Mouse (Mus musculus): Measurements from ENCODE around the gene Dnaja2. TPM values are rescaled to one million over a fixed set of nuclear protein-coding genes. Genes with fewer than 3 reads are reported as not detected.

Gene Dnaja2
- polyA plus RNA-seq, 1 experiment: 128 TPM

DNA sequence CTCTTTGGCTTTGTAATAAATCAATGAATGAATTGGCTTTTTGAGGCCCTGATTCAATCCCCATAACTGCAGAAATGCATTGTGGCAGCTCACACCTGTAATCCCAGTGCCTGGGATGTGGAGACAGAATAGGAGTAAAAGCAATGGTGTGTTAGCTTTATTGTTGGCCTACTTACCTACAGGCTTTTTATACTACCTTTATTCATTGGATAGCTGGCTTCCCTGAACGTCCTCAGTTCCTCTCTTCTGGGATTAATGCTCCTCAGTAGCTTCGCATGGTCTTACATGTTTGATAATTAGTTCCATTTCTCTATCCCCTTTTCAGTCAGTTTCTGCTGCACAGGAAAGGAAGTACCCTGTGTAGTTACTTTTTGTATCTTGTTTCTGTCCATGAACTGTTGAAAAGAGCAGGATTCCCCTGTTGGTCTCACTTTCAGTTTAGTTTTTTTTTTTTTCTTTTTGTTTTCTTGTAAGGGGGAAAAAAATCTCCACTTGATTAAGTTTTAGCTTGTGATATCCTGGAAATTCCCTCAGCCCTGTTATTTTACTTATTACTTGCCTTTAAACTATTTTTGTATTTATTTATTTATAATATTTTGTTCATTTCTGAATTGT is 1.9 kb upstream of the Dnaja2 start:
- no peak for DNase-seq (ENCODE audit: extremely low spot score in 1 of 2, low spot score in 1 of 2)

DNA sequence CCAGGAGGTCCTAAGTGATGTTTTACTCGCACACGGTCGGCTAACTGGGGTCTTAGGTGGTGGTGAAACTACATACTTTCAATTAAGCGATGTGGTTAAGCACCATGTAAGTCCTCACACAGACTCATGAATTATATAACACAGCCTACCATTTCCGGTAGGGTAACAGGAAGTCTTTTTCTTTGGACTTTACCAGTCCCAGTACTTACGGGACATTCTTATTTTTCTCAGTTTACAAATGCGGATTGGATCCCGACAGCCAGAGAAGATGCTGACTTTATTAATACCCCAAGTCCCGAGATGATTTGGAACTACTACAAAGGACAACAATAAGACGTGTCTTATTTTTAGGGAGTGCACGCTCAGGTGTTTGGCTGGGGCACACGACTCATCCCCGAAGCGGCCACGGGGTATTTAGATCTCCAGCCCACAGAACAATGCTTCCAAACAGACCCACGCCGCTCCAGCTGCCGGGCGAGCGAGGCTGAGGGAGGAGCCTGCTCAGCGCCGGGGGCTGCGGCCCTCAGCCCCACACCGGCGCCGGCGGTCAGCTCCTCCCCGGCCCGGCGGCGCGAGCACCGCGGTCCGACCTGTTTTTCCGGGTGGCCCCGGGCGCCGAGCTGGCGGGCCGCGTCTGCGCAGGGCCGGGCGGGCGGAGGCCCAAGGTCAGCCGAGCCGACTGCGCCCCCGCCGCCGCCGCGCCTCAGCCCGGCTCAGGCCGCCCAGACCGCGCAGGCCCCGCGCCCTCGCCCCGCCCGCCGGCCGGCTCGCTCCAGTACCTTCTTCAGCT is 558 bp downstream of the Dnaja2 start:
- DNase-seq (ENCODE audit: extremely low spot score in 1 of 2, low spot score in 1 of 2): peak in 1 of 2 experiments; percentile 46

DNA sequence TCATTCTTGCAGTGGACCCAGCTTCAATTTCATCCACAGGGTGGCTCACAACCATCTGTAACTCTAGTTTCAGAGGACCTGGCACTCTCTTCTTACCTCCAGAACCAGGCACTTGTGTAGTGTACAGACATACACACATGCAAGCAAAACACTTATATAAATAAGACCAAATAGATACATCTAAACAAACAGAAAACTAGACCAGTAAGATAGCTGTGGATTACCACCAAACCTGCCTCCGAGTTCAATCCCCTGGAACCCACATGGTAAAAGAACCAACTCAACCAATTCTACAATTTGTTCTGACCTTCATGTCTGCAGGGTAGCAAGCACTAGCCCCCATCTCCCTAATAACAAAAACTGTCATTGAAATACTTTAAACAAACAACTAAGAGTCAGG is 3.2 kb downstream of the Dnaja2 start:
- DNase-seq (ENCODE audit: extremely low spot score in 1 of 2, low spot score in 1 of 2): no peak

DNA sequence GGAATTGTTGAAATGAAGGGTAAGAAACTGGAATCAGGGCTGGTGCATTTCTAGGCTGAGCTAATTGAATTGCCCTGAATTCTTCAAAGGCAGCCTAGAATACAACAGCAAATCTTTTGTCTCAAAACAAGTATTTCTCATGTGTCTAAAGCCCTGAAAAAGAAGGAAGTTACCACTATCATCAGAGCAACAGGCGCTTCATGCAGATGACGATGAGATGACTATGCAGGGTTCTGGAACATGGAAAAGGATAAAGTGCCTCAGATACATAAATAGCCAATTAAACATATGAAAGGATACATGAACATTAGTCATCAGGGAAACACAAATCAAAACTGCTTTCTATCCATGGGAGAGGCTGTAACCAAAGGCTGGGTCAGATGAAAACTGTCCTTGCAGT is 18.8 kb downstream of the Dnaja2 start:
- no peak for DNase-seq (ENCODE audit: extremely low spot score in 1 of 2, low spot score in 1 of 2)

DNA sequence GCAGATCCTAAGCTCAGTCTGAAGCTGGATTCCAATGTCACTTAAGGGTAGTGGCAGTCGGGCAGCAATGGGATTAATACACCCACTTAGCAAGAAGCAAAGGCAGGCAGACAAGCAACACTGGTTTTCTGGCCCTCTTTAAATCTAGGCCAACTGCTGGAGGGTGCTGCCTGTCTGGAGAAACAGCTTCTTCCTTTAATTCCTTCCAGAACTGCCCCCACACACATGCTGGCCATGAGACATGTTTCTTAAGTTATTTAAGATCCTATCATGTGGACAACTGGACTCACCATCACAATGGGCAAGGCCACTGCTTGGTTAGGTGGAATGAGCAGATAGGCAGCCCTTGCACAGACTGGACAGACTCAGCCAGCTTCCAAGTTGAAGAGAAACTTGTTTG is 21.0 kb downstream of the Dnaja2 start:
- DNase-seq (ENCODE audit: extremely low spot score in 1 of 2, low spot score in 1 of 2): peak; percentile 41 to 47

DNA sequence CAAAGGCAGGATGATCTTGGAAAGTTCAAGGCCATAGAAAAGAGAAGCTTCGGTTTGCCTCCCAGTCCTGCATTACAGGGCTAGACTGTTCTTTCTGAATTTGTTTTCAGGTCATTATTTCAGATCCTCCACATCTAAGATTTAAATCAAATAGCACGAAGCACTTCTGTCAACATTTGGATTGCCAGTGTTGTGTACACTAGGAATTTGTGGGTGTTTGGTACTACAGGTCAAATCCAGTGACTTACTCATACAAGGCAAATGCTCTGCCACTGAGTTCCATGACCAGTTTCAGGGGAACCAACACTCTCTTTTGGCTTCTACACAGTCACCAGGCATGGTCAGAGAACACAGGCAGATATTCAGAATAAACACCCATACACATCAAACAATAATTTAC is 21.7 kb downstream of the Dnaja2 start:
- DNase-seq (ENCODE audit: extremely low spot score in 1 of 2, low spot score in 1 of 2): no peak

DNA sequence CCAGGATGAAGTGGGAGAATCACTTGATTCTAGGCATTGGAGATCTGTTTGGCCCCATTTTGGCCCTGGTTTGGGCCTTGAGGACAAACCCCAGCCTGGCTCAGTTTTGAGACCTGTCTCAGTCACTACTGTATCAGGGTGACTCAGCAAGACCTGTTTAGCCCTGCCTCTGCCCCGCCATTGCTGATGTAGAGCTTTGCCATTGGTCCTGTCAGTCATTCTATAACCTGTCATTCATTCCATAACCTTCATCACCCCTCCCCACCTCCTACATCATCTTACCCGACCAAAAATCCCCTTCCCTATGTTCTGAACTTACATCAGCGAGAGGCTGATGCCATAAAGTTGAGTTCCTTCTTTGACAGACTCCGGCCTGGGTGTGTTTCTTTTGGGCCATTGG is 22.3 kb downstream of the Dnaja2 start:
- DNase-seq (ENCODE audit: extremely low spot score in 1 of 2, low spot score in 1 of 2): no peak

DNA sequence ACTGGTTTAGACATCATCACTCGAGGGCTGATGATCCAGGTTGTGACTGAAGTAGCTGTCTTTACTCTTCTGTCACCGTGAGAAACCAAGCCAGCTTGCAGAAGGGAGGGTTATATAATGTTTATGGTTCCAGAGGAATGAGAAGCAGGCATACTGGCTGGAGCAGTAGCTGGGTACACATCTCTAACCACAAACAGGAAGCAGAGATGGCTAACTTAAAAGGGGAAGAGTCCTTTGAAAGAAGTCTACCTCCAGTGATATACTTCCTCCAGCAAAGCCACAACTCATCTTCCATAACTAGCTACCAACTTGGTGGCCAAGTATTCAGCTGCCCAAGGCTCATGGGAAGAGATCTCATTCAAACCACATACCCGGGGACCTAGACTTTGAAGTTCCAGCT is 23.7 kb downstream of the Dnaja2 start:
- peak in 1 of 2 experiments; percentile 8 for DNase-seq (ENCODE audit: extremely low spot score in 1 of 2, low spot score in 1 of 2)

DNA sequence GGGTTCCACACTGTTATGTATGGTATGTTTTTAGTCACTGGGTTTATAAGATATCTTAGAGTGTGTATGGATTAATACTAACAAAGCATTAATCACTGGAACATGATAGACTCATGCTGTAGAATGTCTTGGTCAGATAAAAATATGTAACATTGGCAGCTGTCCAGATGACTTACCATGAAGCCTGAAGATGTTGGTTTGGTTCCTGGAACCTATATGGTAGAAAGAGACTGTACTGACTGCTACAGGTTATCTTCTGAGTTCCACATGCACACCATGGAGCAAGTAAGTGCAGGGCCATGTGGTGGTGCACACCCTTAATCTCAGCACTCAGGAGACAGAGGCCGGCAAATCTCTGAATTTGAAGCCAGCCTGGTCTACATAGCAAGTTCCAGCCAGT is 24.4 kb downstream of the Dnaja2 start:
- DNase-seq (ENCODE audit: extremely low spot score in 1 of 2, low spot score in 1 of 2): no peak

DNA sequence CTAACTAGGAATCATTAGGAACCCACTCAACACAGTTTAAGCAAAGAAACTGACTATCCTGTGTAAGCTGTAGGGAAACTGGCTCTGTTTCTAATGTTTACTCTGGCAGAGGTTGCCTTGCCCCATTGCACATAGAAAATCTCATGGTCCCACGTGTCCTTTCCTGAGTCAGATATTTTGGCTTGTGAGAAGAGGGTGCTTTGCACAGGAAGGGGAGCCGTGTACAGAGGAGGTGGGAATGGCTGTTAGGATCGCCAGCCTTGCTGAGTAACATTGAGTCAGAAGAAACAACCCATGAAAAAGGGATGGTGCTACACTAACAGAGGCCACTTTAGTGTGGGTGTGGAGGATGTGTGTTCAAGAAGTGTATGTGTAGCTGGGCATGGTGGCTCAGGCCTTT is 26.2 kb downstream of the Dnaja2 start:
- no peak for DNase-seq (ENCODE audit: extremely low spot score in 1 of 2, low spot score in 1 of 2)

DNA sequence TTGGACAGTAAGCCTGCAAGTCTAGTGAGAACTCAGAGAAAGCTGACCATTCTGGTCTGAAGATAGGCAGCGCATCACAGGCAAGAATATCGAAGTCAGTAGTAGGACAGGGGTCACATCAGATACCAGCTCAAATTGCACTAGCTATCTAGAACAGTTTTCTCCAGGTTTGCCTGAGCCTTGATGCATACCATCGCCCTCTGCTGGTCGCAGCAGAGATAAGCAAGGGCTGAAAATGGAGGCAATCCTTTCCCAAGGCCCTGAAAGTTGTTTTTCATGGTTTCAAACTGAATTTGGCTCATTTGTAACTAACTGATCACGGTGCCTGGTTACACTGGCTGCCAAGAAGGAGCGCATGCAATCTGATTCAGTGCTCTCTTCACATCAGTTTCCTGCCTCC is 29.0 kb downstream of the Dnaja2 start:
- peak in 1 of 2 experiments; percentile 84 for DNase-seq (ENCODE audit: extremely low spot score in 1 of 2, low spot score in 1 of 2)

DNA sequence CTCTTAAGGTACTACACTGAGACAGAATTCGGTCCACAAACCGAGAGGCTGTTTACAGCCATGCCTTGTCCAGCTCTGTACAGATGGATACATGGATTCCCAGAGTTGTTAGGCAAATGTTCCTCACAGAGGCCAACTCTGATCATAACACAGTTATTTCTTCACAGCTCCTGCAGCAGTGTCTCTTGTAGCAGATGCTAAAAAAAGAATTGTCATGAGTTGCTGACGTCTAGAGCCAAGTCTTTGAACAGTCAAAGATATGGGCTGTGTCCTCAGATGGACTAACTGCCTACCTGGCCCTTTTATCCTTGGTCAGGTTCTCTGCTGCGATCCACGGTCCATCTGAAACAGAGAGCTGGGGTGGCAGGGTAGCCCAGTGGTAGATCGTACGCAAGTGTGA is 31.1 kb downstream of the Dnaja2 start:
- peak in 1 of 2 experiments; percentile 42 for DNase-seq (ENCODE audit: extremely low spot score in 1 of 2, low spot score in 1 of 2)

DNA sequence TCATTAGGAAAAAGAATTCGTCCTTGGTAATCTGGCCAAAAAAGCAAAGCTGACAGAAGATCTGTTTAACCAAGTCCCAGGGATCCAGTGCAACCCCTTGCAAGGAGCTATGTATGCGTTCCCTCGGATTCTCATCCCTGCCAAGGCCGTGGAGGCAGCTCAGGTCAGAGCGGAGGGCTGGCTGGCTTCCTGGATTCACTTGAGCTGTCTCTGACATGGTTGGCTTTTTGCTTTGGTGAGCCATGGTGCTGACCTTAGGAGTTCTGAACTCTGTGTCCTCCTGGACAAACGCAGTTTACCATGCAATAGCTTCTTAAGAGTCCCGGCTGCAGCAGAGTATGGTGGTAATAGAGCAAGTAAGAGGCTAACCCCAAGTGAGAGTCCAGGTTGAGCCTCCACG is 33.8 kb downstream of the Dnaja2 start:
- DNase-seq (ENCODE audit: extremely low spot score in 1 of 2, low spot score in 1 of 2): no peak

DNA sequence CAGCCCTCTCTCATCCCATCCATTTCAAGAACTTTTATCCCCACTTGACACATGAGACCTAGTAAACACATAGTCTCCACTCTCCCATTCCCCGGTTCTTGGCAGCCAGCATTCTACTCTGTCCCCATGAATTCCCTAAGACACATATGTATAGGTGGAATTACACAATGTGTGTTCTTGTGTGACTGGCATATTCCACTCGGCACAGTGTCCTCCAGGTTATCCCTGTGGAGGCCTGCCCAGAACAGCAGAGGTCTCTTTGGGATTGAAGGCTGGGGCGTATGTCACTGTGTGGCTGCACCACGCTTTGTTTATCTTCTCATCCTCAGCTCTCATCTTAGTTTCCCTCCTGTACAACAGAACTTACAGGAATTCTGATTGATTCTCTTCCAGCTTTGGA is 34.6 kb downstream of the Dnaja2 start:
- DNase-seq (ENCODE audit: extremely low spot score in 1 of 2, low spot score in 1 of 2): no peak

DNA sequence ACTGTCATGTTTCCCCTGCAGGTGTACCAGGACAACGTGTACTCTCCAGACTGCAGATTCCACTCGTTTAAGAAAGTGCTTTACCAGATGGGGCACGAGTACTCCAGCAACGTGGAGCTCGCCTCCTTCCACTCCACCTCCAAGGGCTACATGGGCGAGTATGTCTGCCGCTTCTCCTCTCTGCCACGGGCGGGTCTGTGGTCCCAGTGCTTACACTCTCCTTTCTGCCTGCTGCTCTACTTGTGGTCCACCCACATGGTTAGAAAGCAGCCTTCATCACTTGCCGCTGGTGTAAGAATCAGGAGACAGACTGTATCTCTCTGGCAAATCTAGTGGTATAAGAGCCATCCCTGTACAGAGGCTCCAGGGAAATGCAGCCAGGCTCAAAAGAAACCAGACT is 37.2 kb downstream of the Dnaja2 start:
- DNase-seq (ENCODE audit: extremely low spot score in 1 of 2, low spot score in 1 of 2): peak; percentile 31 to 71

DNA sequence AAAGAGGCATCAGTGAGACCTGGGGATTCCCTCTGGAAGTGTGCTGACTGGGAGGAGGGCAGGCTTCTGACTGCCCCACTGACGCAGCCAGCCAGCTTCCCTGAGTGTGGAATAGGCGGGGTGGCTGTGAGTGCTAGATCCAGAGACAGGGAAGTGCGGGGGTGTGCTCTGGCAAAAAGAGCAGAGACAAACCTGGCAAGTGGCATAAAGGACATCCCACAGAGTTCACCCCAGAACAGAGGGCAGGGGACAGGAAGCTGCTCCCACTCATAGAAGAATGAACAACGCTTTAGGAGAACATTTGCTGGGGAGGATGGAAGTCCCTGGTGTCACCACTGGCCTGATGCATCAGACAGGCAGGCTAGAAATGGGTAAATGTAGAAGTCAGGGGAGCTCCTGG is 37.8 kb downstream of the Dnaja2 start:
- peak; percentile 50 to 80 for DNase-seq (ENCODE audit: extremely low spot score in 1 of 2, low spot score in 1 of 2)

DNA sequence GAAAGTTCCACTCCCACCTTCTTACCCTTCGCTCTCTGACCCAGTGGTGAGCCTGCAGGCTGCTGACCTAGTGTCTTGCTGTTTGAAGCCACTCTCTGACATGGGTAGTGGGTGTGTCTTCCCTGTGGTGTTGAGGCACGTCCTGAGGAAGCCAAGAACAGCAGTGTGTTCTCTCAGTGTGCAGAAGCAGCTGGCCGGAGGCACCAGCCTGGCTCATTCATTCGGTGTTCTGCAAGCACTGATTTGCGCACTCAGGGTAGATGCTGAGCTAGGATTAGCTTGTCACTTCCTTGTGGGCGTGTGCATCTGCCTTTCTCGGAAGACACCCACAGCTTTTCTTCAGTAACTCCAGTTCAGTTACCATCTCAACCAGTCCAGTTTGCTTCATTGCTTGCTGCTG is 39.8 kb downstream of the Dnaja2 start:
- DNase-seq (ENCODE audit: extremely low spot score in 1 of 2, low spot score in 1 of 2): peak; percentile 83 to 87

DNA sequence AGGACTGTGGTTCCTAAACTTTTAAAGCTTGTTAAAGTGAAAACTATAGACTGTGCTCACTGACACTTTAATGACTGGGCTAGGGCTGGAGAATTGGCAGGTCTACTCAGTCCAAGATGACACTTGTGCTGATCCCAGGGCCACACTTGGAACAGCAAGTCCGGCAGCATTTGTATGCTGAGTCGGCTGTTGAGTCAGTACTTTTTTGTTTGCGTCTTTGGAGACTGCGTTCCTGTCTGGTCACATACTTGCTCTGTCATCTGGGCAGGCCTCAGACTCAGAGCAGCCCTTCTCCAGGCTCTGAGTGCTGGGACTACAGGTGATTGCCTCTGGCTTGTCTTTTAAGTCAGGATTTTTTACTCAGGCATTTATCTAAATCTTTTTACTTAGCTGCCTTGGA is 41.9 kb downstream of the Dnaja2 start:
- no peak for DNase-seq (ENCODE audit: extremely low spot score in 1 of 2, low spot score in 1 of 2)

DNA sequence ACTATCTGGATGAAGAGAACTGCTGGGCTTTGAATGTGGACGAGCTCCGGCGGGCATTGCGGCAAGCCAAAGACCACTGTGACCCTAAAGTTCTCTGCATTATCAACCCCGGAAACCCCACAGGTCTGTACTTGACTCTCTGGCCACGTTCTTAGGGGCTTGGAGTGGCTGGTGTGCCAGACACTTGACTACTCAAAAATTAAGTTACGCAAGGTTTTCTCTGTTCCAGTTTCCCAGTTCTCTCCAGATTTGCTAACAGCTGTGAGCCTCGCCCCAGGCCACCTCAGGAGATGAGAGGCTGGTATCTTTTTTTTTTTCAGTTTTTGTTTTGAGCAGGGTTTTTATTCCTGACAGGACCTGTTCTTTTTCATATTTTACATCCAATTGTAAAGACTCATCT is 42.9 kb downstream of the Dnaja2 start:
- no peak for DNase-seq (ENCODE audit: extremely low spot score in 1 of 2, low spot score in 1 of 2)

DNA sequence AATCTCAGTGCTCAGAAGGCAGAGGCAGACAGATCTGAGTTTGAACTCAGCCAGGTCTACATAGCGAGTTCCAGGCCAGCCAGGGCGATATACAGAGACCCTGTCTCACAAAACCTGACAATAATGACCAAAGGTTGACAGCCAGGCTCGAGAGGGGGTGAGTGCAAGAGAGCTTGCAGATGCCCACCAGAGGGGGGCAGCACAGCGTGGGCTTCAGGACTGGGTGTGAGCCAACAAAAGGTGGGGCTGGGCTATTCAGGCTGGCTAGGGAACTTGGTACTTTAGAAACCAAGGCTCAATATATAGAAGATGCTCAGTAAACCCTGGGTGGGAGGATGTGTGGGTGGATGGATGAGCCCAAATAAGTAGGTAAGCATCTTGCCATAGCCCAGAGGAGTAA is 46.5 kb downstream of the Dnaja2 start:
- DNase-seq (ENCODE audit: extremely low spot score in 1 of 2, low spot score in 1 of 2): no peak

DNA sequence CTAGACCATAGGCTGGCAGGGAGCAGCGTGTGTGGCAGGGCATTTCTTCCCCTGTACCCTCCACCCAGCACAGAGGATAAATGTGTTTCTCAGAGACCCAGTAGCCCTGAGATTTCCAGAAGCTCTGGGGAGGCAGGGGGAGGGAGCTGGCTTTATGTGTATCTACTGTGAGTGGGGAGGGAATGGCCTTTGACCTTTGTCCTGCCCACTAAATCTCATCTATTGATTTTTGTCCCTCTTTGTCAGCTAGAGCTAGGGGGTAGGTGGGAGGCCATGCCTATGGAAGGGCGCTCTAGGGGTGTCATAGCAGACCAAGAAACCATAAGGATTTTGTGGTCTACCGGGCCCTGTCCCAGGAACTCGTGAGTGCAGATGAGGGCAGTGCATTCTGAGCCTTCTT is 48.5 kb downstream of the Dnaja2 start:
- DNase-seq (ENCODE audit: extremely low spot score in 1 of 2, low spot score in 1 of 2): no peak

DNA sequence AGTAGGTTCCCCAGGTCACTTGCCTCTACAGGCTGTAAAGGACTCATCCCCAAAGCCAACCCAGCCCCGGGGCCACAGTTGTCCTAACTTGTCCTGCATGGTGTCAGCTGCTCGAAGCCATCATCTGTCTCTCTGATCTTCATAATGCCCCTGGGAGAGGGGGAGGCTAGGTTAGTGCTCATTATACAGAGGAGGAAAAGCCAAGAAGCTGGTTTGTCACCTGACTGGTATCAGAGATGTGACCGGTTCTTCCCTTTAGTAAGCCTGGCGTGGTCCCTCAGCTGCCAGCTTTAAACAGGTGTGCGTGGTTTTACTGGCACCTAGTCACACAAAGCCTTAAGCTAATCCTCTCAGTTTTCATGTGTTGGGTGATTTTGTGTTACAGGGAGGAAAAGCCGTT is 50.4 kb downstream of the Dnaja2 start:
- DNase-seq (ENCODE audit: extremely low spot score in 1 of 2, low spot score in 1 of 2): no peak
